Mouse (Mus musculus) heart, embryonic 12.5 days (tissue): ENCODE results near the gene Cetn4. TPM values are rescaled to one million over a fixed set of nuclear protein-coding genes. Genes with fewer than 3 reads are reported as not detected.

Source experiments
- ATAC-seq: fragments of 200-750 bp; cut with Nextera tagmentation; 2 replicates; pipeline ENCODE4 v1.8.0; 2017; ENCODE audit warnings: moderate TSS enrichment, moderate library complexity; ENCODE audit not compliant: insufficient number of reproducible peaks, low FRiP score
- H3K27ac ChIP-seq: fragments of 300-500 bp; sonication (generic); 2 replicates; pipeline ENCODE4 v1.5.1; 2016; ENCODE audit warnings: mild to moderate bottlenecking, moderate library complexity; ENCODE audit not compliant: poor library complexity, severe bottlenecking
- H3K27me3 ChIP-seq: fragments of 300-500 bp; sonication (generic); replicated peaks from 2 replicates; pipeline ENCODE4 v1.6.1; 2016; ENCODE audit warnings: mild to moderate bottlenecking, moderate library complexity
- H3K36me3 ChIP-seq: fragments of 300-500 bp; sonication (generic); 2 replicates; pipeline ENCODE4 v1.6.1; 2016; ENCODE audit warnings: mild to moderate bottlenecking, moderate library complexity
- H3K4me1 ChIP-seq: fragments of 300-500 bp; sonication (generic); replicated peaks from 2 replicates; pipeline ENCODE4 v1.6.1; 2016; ENCODE audit warnings: mild to moderate bottlenecking
- H3K4me2 ChIP-seq: fragments of 300-500 bp; sonication (generic); 2 replicates; pipeline ENCODE4 v1.6.1; 2016; ENCODE audit warnings: mild to moderate bottlenecking, moderate library complexity
- H3K4me3 ChIP-seq: fragments of 300-500 bp; sonication (generic); 2 replicates; pipeline ENCODE4 v1.5.1; 2016; ENCODE audit warnings: mild to moderate bottlenecking
- H3K9ac ChIP-seq: fragments of 300-500 bp; sonication (generic); 2 replicates; pipeline ENCODE4 v1.6.1; 2016; ENCODE audit warnings: mild to moderate bottlenecking, moderate library complexity
- H3K9me3 ChIP-seq: fragments of 300-500 bp; sonication (generic); replicated peaks from 2 replicates; pipeline ENCODE4 v1.6.1; 2016; ENCODE audit warnings: mild to moderate bottlenecking, moderate library complexity
- WGBS: fragments of 180-500 bp; shearing (Covaris S2); methylation state at CpG from one replicate; pipeline ENCODE4 v1.1.7; 2016; 5-methylcytosine and 5-hydroxymethylcytosine counted together
- polyA plus RNA-seq: library from polyadenylated mRNA; unstranded; fragments of >200 nt; fragmentation: Nextera tagmentation; extraction: Ambion mirVana; gene quantifications from 2 replicates; pipeline ENCODE4 v1.2.1, GENCODE M21; 2016

Gene Cetn4
- polyA plus RNA-seq, 1 experiment from 2014 or later = 2.1 TPM

GRCm38 (mm10) chr3:37331999-37332449 is 19.5 kb upstream of the Cetn4 start:
- Histone ChIP-seq H3K4me2 (no peak overlapping the region), H3K9ac (no peak overlapping the region), H3K36me3 (no peaks in the 10 kb centered on the region), H3K4me1 (no peaks in the 10 kb centered on the region), H3K27me3 (no peaks in the 10 kb centered on the region), H3K27ac (no peak overlapping the region), H3K4me3 (no peak overlapping the region), H3K9me3 (no peaks in the 10 kb centered on the region)
- no peak for ATAC-seq
- 45% methylated on average over 6 of the region's 6 CpGs for WGBS

- WGBS = 81% methylated on average over 1 of the region's 1 CpGs
- Histone ChIP-seq H3K9me3 (no peaks in the 10 kb centered on the region), H3K9ac (no peak overlapping the region), H3K27me3 (no peaks in the 10 kb centered on the region), H3K4me3 (no peak overlapping the region), H3K4me1 (no peaks in the 10 kb centered on the region), H3K4me2 (no peak overlapping the region), H3K36me3 (no peaks in the 10 kb centered on the region), H3K27ac (no peak overlapping the region)
- no peak for ATAC-seq
These were observed 17.5 kb upstream of the Cetn4 start for GRCm38 (mm10) chr3:37329963-37330362.

GRCm38 (mm10) chr3:37328489-37328888 is 16.0 kb upstream of the Cetn4 start:
- Histone ChIP-seq H3K36me3 (no peaks in the 10 kb centered on the region), H3K4me3 (no peak overlapping the region), H3K4me2 (no peak overlapping the region), H3K9ac (no peak overlapping the region), H3K4me1 (no peaks in the 10 kb centered on the region), H3K27ac (no peak overlapping the region), H3K27me3 (no peaks in the 10 kb centered on the region), H3K9me3 (no peaks in the 10 kb centered on the region)
- WGBS = 64% methylated on average over 2 of the region's 2 CpGs
- ATAC-seq = no peak

DNA sequence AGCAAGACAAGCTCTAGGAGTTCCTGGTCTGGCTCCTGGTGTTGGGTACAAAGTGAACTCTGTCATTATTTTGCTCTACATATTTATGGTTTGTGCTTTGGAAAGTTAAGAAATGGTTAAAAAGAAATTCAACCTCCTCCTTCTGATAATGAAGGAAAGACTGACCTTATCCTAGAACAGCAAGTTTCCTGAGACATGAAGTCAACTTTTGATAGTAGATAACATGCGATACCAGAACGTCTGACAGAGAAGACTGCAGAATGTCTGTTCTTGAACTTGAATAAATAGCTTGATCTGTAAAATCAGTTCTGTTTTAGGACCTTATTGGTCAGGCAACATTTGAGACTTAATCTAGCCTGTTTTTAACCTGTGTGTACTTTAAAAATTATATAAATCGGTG is 14.1 kb upstream of the Cetn4 start:
- no peak overlapping the region for H3K9ac ChIP-seq
- no peaks in the 10 kb centered on the region for H3K4me1 ChIP-seq
- no peaks in the 10 kb centered on the region for H3K9me3 ChIP-seq
- ATAC-seq = no peak
- 47% methylated on average over 3 of the region's 3 CpGs for WGBS
- H3K4me3 ChIP-seq = no peak overlapping the region
- no peaks in the 10 kb centered on the region for H3K27me3 ChIP-seq
- no peaks in the 10 kb centered on the region for H3K36me3 ChIP-seq
- no peak overlapping the region for H3K4me2 ChIP-seq
- H3K27ac ChIP-seq = no peak overlapping the region

DNA sequence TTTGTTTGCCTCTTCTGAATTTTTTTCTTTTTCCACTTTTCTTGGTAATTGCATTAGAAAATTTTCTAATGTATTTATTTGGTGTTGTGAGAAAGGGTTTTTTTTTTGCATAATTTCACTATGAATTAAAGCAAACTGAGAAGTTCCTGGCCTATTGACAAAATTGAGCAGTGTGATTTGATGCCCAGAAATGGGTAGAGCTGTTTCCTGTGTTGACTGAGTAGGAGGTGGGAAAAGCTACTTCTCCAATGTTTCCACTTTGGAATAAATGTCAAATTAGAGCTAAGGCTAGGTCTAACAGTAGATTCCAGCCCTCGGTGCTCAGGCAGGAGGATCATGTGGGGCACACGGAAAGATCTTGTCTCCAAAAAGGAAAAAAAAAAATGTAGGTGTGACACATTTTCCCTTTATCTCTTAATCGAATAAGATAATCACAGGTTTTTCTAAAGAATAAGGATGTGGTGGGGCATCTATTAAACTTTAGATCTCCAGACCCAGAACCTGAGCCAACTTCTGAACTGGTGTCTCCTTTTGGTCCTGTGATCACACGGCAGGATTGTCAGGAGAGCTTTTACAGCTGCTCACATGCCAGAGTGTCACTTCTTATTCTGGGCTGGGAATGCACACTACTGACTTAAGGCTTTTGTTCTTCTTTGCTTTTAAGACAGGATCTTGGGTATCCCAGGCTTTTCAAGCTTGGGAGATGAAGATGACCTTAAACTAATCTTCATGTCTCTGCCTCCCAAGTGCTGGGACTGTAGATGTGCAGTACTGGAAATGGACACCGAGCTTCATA is 13.0 kb upstream of the Cetn4 start:
- no peak for ATAC-seq
- peaks cover 6% of the 10 kb centered on the region for H3K36me3 ChIP-seq
- H3K4me3 ChIP-seq = no peak overlapping the region
- H3K27me3 ChIP-seq = no peaks in the 10 kb centered on the region
- 66% methylated on average over 5 of the region's 5 CpGs for WGBS
- no peak overlapping the region for H3K4me2 ChIP-seq
- H3K9me3 ChIP-seq = no peaks in the 10 kb centered on the region
- no peak overlapping the region for H3K9ac ChIP-seq
- H3K4me1 ChIP-seq = no peaks in the 10 kb centered on the region
- no peak overlapping the region for H3K27ac ChIP-seq

- no peaks in the 10 kb centered on the region for H3K27me3 ChIP-seq
- H3K36me3 ChIP-seq = peaks cover 14% of the 10 kb centered on the region
- 43% methylated on average over 3 of the region's 3 CpGs for WGBS
- ATAC-seq = no peak
- no peaks in the 10 kb centered on the region for H3K9me3 ChIP-seq
- no peaks in the 10 kb centered on the region for H3K4me1 ChIP-seq
- no peak overlapping the region for H3K4me2 ChIP-seq
- H3K27ac ChIP-seq = no peak overlapping the region
- H3K4me3 ChIP-seq = no peak overlapping the region
- H3K9ac ChIP-seq = no peak overlapping the region
These were observed 11.8 kb upstream of the Cetn4 start for GRCm38 (mm10) chr3:37324310-37324709.

- H3K36me3 ChIP-seq = peaks cover 18% of the 10 kb centered on the region
- H3K9me3 ChIP-seq = no peaks in the 10 kb centered on the region; the same call in 1 of the 2 replicates
- no peak overlapping the region for H3K4me3 ChIP-seq
- no peak overlapping the region for H3K9ac ChIP-seq
- H3K27ac ChIP-seq = no peak overlapping the region
- no peak overlapping the region for H3K4me2 ChIP-seq
- peaks cover 9% of the 10 kb centered on the region; the same call in 1 of the 2 replicates for H3K4me1 ChIP-seq
- WGBS = 97% methylated on average over 1 of the region's 1 CpGs
- no peak for ATAC-seq
- H3K27me3 ChIP-seq = no peaks in the 10 kb centered on the region
These were observed 3.7 kb upstream of the Cetn4 start for GRCm38 (mm10) chr3:37316233-37316632.

GRCm38 (mm10) chr3:37313371-37313770 is 863 bp upstream of the Cetn4 start:
- H3K27me3 ChIP-seq = no peaks in the 10 kb centered on the region
- H3K36me3 ChIP-seq = no peaks in the 10 kb centered on the region
- no peak overlapping the region for H3K27ac ChIP-seq
- no peaks in the 10 kb centered on the region; the same call in 1 of the 2 replicates for H3K9me3 ChIP-seq
- H3K4me3 ChIP-seq = peak overlapping the region; percentile 90
- peak overlapping the region; percentile 93 for H3K4me2 ChIP-seq
- peak overlapping the region; percentile 51; the same call in 1 of the 2 replicates for H3K9ac ChIP-seq
- ATAC-seq = no peak
- 26% methylated on average over 1 of the region's 1 CpGs for WGBS
- peaks cover 9% of the 10 kb centered on the region; the same call in 1 of the 2 replicates for H3K4me1 ChIP-seq

GRCm38 (mm10) chr3:37311897-37312369 is 575 bp downstream of the Cetn4 start:
- peak overlapping the region; percentile 90 for H3K4me3 ChIP-seq
- peaks cover 9% of the 10 kb centered on the region; the same call in 1 of the 2 replicates for H3K4me1 ChIP-seq
- peak overlapping the region; percentile 93 for H3K4me2 ChIP-seq
- H3K9me3 ChIP-seq = no peaks in the 10 kb centered on the region; the same call in 1 of the 2 replicates
- H3K27me3 ChIP-seq = no peaks in the 10 kb centered on the region
- ATAC-seq = peak; percentile 52; the same call in 1 of the 2 replicates
- no peak overlapping the region for H3K27ac ChIP-seq
- no peaks in the 10 kb centered on the region for H3K36me3 ChIP-seq
- peak overlapping the region; percentile 92 for H3K9ac ChIP-seq
- 2% methylated on average over 10 of the region's 10 CpGs for WGBS

GRCm38 (mm10) chr3:37303392-37304139 is 8.9 kb downstream of the Cetn4 start:
- H3K27ac ChIP-seq = no peak overlapping the region
- H3K4me3 ChIP-seq = no peak overlapping the region
- H3K9ac ChIP-seq = no peak overlapping the region
- H3K4me2 ChIP-seq = no peak overlapping the region
- H3K9me3 ChIP-seq = 0 out of 2 replicates have a peak, but pooled peaks cover 4% of the 10 kb centered on the region
- WGBS = 40% methylated on average over 8 of the region's 8 CpGs
- no peak for ATAC-seq
- no peaks in the 10 kb centered on the region for H3K36me3 ChIP-seq
- H3K27me3 ChIP-seq = no peaks in the 10 kb centered on the region
- H3K4me1 ChIP-seq = 0 out of 2 replicates have a peak, but pooled peaks cover 3% of the 10 kb centered on the region

DNA sequence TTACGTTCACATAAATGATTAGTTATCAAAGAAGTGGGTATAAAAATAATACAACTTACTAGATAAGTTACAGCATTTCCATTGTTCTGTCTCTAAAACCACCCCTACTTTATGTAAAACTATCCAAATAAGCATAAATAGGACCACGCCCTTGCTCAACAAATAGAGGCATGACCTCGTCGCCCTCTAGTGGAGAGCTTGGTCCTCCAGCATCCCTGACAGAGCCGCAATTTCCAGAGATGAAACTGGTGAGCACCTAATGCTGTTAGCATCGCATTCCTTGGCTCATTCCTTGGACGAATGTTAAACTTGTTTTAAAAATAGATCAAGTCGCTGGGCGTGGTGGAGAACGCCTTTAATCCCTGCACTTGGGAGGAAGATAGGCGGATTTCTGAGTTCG is 9.8 kb downstream of the Cetn4 start:
- H3K27me3 ChIP-seq = no peaks in the 10 kb centered on the region
- H3K36me3 ChIP-seq = no peaks in the 10 kb centered on the region
- 0 out of 2 replicates have a peak, but pooled peaks cover 3% of the 10 kb centered on the region for H3K4me1 ChIP-seq
- H3K4me3 ChIP-seq = no peak overlapping the region
- ATAC-seq = no peak
- no peak overlapping the region for H3K4me2 ChIP-seq
- 31% methylated on average over 12 of the region's 12 CpGs for WGBS
- H3K27ac ChIP-seq = no peak overlapping the region
- H3K9ac ChIP-seq = no peak overlapping the region
- H3K9me3 ChIP-seq = 0 out of 2 replicates have a peak, but pooled peaks cover 4% of the 10 kb centered on the region
